26 mouse cellular contexts compared by ENCODE assay signal in genomic region chr10:125593006-125593405, GRCm38 (mm10).
"Had no signal": no experiment of that assay in that cellular context is flagged by ENCODE, and none has a peak within 500 bp of the region (broad histone marks: within the 10 kb centered on the region; RNA-seq: fewer than 3 reads in every experiment).

No protein-coding gene starts in this region.

- DNase-seq: gastrocnemius, adult 2 months; gastrocnemius, postnatal 10 days; gastrocnemius, postnatal 36 days; heart, adult 11 months; heart, adult 2 months; heart, postnatal 14 days; heart, postnatal 36 days; kidney, adult 11 months; kidney, adult 2 months; kidney, adult 9 months; kidney, postnatal 14 days; kidney, postnatal 36 days; layer of hippocampus, adult 9-11 months; layer of hippocampus, postnatal 36 days; left cerebral cortex, postnatal 4 days had no signal

- H3K4me3 ChIP-seq: gastrocnemius, adult 2 months; heart, adult 2 months; heart, embryonic 13.5 days; heart, embryonic 15.5 days; hindbrain, embryonic 13.5 days; hindbrain, embryonic 15.5 days; kidney, embryonic 15.5 days; limb, embryonic 13.5 days had no signal

- H3K9ac ChIP-seq: heart, embryonic 13.5 days; heart, embryonic 15.5 days; hindbrain, embryonic 13.5 days; hindbrain, embryonic 15.5 days; kidney, embryonic 15.5 days; limb, embryonic 13.5 days had no signal

- ATAC-seq: forebrain, embryonic 16.5 days; hindbrain, postnatal 0 days; intestine, embryonic 16.5 days had no signal

- H3K27me3 ChIP-seq: heart, embryonic 13.5 days; heart, embryonic 15.5 days; hindbrain, embryonic 13.5 days; hindbrain, embryonic 15.5 days; kidney, embryonic 15.5 days; limb, embryonic 13.5 days had no signal

- H3K9me3 ChIP-seq: heart, embryonic 13.5 days; heart, embryonic 15.5 days; hindbrain, embryonic 13.5 days; hindbrain, embryonic 15.5 days; kidney, embryonic 15.5 days; limb, embryonic 13.5 days had no signal

- H3K27ac ChIP-seq: gastrocnemius, adult 2 months; heart, adult 2 months; heart, embryonic 13.5 days; heart, embryonic 15.5 days; hindbrain, embryonic 13.5 days; hindbrain, embryonic 15.5 days; hindbrain, postnatal 0 days; kidney, embryonic 15.5 days; kidney, postnatal 0 days; limb, embryonic 13.5 days had no signal

- H3K4me1 ChIP-seq: heart, embryonic 13.5 days; heart, embryonic 15.5 days; hindbrain, embryonic 13.5 days; hindbrain, embryonic 15.5 days; kidney, embryonic 15.5 days; limb, embryonic 13.5 days had no signal

- H3K36me3 ChIP-seq: heart, embryonic 13.5 days; heart, embryonic 15.5 days; hindbrain, embryonic 13.5 days; hindbrain, embryonic 15.5 days; kidney, embryonic 15.5 days; limb, embryonic 13.5 days had no signal

- H3K4me2 ChIP-seq: heart, embryonic 11.5 days; heart, embryonic 13.5 days; heart, embryonic 15.5 days; hindbrain, embryonic 13.5 days; hindbrain, embryonic 15.5 days; kidney, embryonic 15.5 days; limb, embryonic 13.5 days had no signal
